ENCODE assay signal across 9 mouse cellular contexts in the genomic region with DNA sequence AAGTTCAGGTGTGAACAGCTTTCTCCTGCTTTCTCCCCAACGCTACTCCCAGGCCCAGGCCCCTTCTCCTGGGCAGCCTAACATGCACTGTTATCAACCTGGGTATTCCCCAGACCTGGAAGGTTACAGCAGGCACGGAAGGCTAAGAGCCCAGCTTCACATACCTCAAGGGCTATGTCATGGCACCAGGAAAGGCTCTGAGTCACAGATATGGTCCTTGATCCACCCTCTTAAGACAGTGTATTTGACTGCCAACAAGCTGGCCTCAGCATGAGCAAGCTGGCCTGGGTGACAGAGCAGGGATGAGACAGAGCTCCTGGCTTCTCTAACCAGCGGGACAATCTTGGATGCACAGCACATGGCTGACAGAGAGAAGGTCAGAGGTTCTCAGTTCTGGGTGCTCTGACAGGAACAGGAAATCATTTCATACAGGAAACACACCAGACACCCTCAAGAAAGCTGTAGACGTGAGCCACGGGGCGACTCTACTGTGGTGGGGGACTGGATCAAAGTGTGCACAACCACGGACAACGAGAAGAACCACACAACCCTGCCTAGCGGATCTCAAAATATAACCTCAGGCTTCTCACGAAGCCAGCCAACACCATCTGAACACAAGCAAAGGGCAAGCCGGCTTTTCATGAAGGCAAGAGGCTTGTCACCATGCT.
DNase-seq lines count a peak whose midpoint lies in the region; ATAC-seq and TF ChIP-seq lines count a peak whose summit lies in the region.
"Had no signal": no experiment of that assay in that cellular context is flagged by ENCODE, and none has a peak within 500 bp of the region (broad histone marks: within the 10 kb centered on the region; RNA-seq: fewer than 3 reads in every experiment).

No protein-coding gene starts in this region.

- no peaks in the 10 kb centered on the region for H3K27me3 ChIP-seq in kidney, postnatal 0 days (ENCODE audit: insufficient read depth, low read length)
- H3K27me3 ChIP-seq in midbrain, embryonic 15.5 days (replicated peaks), result no peaks in the 10 kb centered on the region
- H3K27me3 ChIP-seq: hindbrain, embryonic 15.5 days had no signal

- peaks cover 4% of the 10 kb centered on the region for H3K4me1 ChIP-seq in kidney, postnatal 0 days (replicated peaks; ENCODE audit: insufficient read depth, low read length)
- peaks cover 12% of the 10 kb centered on the region; the same call in 1 of the 2 replicates for H3K4me1 ChIP-seq in midbrain, embryonic 15.5 days

- H3K9ac ChIP-seq in kidney, postnatal 0 days (ENCODE audit: low read depth, low read length), result no peak overlapping the region
- no peak overlapping the region for H3K9ac ChIP-seq in midbrain, embryonic 15.5 days
- H3K9ac ChIP-seq: hindbrain, embryonic 15.5 days had no signal

- DNase-seq in kidney, postnatal 0 days (ENCODE audit: low spot score), result peak; percentile 23
- no peak for DNase-seq in kidney, adult 8-10 months
- DNase-seq in gonadal fat pad, adult 2 months (ENCODE audit: low read depth), result peak; percentile 14
- DNase-seq in lung, adult 18-20 months, result peak; percentile 64 to 73
- peak; percentile 15 to 26 for DNase-seq in thymus, postnatal 10 days (ENCODE audit: low spot score in 2 of 2)
- DNase-seq in neural tube, embryonic 10.5 days (ENCODE audit: extremely low spot score, low spot score), result no peak
- no peak for DNase-seq in kidney, adult 11 months

- no peak overlapping the region for H3K27ac ChIP-seq in kidney, postnatal 0 days
- H3K27ac ChIP-seq in midbrain, embryonic 15.5 days, result no peak overlapping the region
- H3K27ac ChIP-seq: hindbrain, embryonic 15.5 days had no signal

- no peaks in the 10 kb centered on the region for H3K36me3 ChIP-seq in kidney, postnatal 0 days (ENCODE audit: insufficient read depth, low read length)
- H3K36me3 ChIP-seq in midbrain, embryonic 15.5 days (replicated peaks), result no peaks in the 10 kb centered on the region
- H3K36me3 ChIP-seq: hindbrain, embryonic 15.5 days had no signal

- H3K9me3 ChIP-seq in kidney, postnatal 0 days (replicated peaks; ENCODE audit: low read length), result no peaks in the 10 kb centered on the region
- no peaks in the 10 kb centered on the region for H3K9me3 ChIP-seq in midbrain, embryonic 15.5 days
- H3K9me3 ChIP-seq: hindbrain, embryonic 15.5 days had no signal

- 62% methylated on average over 11 of the region's 11 CpGs for WGBS in kidney, postnatal 0 days
- 92% methylated on average over 11 of the region's 11 CpGs for WGBS in midbrain, embryonic 15.5 days

- no peak overlapping the region for H3K4me3 ChIP-seq in kidney, postnatal 0 days (replicated peaks; ENCODE audit: low read depth, low read length)
- no peak overlapping the region for H3K4me3 ChIP-seq in midbrain, embryonic 15.5 days
- H3K4me3 ChIP-seq: hindbrain, embryonic 15.5 days had no signal

- TF ChIP-seq CTCF in kidney, postnatal 0 days (IDR thresholded peaks at IDR 0.05; ENCODE audit: low read depth), result no peak

- H3K4me2 ChIP-seq in kidney, postnatal 0 days (ENCODE audit: low read length), result no peak overlapping the region
- H3K4me2 ChIP-seq in midbrain, embryonic 15.5 days, result no peak overlapping the region
- H3K4me2 ChIP-seq: hindbrain, embryonic 15.5 days had no signal

- ATAC-seq in kidney, postnatal 0 days (replicated peaks; ENCODE audit: low FRiP score, low read depth), result no peak
- ATAC-seq in midbrain, embryonic 15.5 days (replicated peaks), result no peak

Comparison
In these comparisons a context has a peak if more than half of its experiments do, and no peak if none do; other contexts are left out.
1. DNase-seq: peak in kidney, postnatal 0 days (single experiment), gonadal fat pad, adult 2 months (single experiment), lung, adult 18-20 months (2 of 2) and thymus, postnatal 10 days (2 of 2); none in kidney, adult 8-10 months (0 of 2), neural tube, embryonic 10.5 days (single experiment) and kidney, adult 11 months (single experiment).